Mouse (Mus musculus) erythroblast, embryonic 14.5 days (primary cell): Measurements from ENCODE around the gene Kcne3.

ENCODE experiments used
- GATA1 ChIP-seq: IDR thresholded peaks from 2 replicates; pipeline ENCODE4 v1.6.1; 2012; ENCODE audit warnings: low read length, inconsistent platforms, mixed read lengths
- TAL1 ChIP-seq: IDR thresholded peaks from 3 replicates; pipeline ENCODE4 v1.6.1; 2012; ENCODE audit warnings: low read length, inconsistent platforms, mixed read lengths

DNA sequence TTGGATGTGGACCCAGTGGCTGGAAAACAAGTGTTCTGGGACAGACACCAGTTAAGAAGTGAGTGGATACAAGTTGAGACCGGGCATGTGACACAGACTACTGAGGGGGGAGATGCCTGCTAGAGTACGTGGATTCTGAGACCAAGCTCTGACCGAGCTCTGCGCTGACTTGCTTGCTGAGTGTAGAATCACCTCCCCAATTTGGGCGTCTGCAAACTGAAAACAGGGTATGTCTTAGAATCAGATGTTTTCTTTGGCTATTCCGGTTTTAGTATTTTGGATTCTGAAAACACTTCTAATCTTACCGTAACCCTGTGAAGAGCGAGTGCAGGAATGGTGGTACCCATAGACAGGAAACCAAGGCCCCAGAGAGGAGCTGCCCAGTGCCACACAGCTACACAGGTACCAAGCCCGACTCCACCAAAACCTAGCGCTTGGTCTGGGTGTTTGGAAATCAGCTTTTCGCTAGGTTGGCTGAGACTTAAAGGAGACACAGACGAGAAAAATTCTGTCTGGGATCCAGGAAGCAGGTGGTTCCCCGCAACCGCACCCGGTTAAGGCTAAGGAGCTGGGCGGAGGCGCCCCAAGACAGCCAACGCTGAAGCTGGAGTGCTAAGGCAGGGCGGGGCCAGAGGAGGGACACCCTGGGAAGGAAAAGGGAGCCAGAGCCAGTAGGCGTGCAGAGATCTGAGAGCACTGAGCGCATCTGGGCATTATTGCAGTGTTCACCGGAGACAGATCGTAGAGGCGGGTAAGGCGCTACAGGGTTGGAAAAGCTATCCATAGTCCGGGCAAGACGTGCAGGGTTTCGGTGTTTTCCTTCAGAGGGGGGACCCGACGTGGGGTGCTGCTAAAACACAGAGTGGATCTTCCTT, 2.0 kb downstream of the Kcne3 start:
- TF ChIP-seq GATA1 (no peak), TAL1 (no peak)
